Mouse (Mus musculus) left cerebral cortex, postnatal 25 days (tissue): ENCODE data around the gene Ints11. TPM values are rescaled to one million over a fixed set of nuclear protein-coding genes. Genes with fewer than 3 reads are reported as not detected.
A peak's percentile ranks its signal among the peaks of the same experiment; 100 is the strongest.

Experiments used
- DNase-seq, 2 experiments: peaks; one replicate each; pipeline ENCODE4 v3.0.0; 2022; ENCODE audit warnings: low spot score in 2 of 2, mixed read lengths in 1 of 2
- intact Hi-C: fragments of 180-260 bp; cut with DNase I; formaldehyde crosslinking; loops from one replicate; pipeline ENCODE4 v1.15.1; 2025
- total RNA-seq, 2 experiments: library from RNA; stranded (reverse); gene quantifications; 2 replicates each; pipeline ENCODE4 v1.2.3; 2021

Ints11 gene
- total RNA-seq, 2 experiments from 2014 or later: 38.1 to 38.5 TPM

DNA sequence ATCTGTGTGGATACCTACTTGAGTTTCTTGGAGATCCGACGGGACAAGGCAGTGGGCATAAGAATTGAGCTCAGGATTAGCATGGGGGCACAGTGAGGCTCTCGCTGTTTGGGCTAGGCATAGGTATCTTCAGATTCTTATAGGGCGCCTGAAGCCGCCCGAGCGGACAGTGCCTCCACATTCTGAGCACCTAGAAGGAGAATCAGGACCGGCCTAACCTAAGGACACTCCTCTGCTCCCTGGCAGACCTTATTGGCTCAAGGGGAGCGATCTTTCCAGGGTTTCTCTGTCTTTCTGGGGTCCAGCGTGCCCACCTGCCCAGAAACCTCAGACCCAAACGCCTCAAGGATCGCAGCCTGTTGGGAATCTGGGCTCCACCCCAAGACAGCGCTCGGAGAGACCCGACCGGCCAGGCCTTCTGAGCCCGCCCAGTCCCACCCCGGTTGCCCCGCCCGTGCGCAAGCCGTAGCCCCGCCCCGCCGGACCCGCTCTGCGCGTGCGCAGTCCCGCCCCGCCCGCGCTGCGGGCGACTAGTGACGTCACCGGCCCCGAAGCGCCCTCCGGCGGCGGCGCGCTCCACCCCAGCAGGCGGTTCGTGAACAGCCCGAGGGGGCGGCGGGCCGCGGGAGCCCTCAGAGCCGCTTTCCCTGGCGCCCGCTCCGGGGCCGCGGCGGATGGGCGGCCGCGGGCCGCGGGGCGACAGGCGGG lies 22.3 kb upstream of the Ints11 start, which contains the start of gene Dvl1:
Gene Dvl1, plus strand, starts transcription at position 532 of the 708 bp plus-strand sequence.
- peak; percentile 92 to 93 for DNase-seq
- intact Hi-C loops: no loop called here

DNA sequence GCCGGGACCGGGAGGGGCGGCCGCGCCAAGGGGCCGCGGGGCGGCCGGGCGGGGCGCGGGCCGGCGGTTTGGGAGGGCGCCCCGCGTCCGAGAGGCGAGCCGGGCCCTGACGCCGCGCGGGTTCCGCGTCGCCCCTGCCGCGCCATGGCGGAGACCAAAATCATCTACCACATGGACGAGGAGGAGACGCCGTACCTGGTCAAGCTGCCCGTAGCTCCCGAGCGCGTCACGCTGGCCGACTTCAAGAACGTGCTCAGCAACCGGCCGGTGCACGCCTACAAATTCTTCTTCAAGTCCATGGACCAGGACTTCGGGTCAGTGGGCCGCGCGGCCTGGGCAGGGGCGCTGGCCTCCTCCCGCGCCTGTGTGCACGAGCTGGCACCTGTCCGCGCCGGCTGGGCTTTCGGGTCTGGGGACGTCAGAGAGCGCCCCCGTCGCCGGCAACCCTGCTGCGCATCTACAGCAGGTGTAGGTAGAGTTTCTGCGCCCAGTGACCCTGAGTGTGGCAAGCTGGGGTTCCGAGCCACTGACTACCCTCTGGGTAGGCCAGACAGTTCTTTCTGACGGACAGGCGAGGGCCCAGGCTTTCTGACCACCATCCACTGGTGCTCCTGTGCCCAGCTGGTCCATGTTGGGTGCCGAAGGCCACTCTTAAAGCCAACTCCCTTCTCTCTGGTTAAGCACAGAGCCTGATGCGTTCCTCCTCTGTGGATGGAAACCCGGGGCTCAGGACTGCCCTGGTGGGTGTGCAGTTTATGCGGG lies 21.6 kb upstream of the Ints11 start:
- no peak for DNase-seq
- intact Hi-C loops: no loop called here

GRCm38 (mm10) chr4:155848434-155849095 lies 20.8 kb upstream of the Ints11 start:
- intact Hi-C loops: no loop called here
- DNase-seq: no peak

DNA sequence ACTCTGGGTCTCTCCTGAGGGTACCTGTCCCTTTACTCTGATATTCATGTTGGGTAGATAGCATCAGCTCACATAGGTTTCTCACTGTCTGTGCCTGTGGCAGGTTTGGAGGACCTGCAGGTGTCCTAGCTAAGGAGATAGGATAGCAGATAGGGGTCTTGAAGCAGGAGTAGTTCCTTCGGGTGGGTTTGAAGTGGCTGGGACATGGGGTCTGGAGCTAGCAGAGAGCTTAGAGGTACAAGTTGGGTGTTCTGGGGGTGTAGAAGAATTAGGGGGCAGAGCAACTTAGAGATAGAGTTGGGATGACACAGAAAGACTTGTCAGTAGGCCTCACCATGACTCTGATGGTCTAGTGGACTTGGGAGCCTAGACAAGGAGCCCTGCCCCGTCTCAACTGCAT lies 20.0 kb upstream of the Ints11 start:
- DNase-seq: no peak
- intact Hi-C loops: no loop called here

- intact Hi-C loops: no loop called here
- no peak for DNase-seq
Measured at GRCm38 (mm10) chr4:155849792-155850451, 19.4 kb upstream of the Ints11 start.

GRCm38 (mm10) chr4:155851368-155851767 lies 18.0 kb upstream of the Ints11 start:
- DNase-seq: no peak
- intact Hi-C loops: no loop called here

- no peak for DNase-seq
Measured at GRCm38 (mm10) chr4:155851951-155852411, 17.4 kb upstream of the Ints11 start.

GRCm38 (mm10) chr4:155853421-155853820 lies 15.9 kb upstream of the Ints11 start:
- DNase-seq: no peak

More at GRCm38 (mm10) chr4:155851951-155852411, 17.4 kb upstream of the Ints11 start:
- intact Hi-C loops: no loop called here

DNA sequence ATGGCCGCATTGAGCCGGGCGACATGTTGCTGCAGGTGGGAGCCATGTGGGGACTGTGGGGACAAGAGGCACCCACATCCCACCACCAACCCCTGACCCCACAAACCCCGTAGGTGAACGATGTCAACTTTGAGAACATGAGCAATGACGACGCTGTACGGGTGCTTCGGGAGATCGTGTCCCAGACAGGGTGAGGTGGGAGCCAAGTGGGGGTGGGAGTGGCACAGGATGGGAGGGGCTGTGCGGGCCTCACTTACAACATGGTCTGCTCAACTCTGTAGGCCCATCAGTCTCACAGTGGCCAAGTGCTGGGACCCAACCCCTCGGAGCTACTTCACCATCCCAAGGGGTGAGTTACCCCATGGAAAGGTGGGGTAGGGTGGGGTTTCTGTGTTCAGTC lies 14.4 kb upstream of the Ints11 start:
- intact Hi-C loops: no loop called here
- DNase-seq: no peak

More at GRCm38 (mm10) chr4:155853421-155853820, 15.9 kb upstream of the Ints11 start:
- intact Hi-C loops: no loop called here

DNA sequence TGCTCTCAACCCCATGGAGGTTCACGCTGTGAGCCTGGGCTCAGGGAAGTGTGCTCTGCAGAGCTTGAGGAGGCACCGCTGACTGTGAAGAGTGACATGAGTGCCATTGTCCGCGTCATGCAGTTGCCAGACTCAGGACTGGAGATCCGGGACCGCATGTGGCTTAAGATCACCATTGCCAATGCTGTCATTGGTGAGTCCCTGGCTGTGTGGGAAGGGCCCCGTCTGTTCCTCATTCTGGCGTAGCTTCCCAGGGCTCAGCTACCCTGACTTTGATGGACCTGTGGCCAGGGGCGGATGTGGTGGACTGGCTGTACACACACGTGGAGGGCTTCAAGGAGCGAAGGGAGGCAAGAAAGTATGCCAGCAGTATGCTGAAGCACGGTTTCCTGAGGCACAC lies 13.3 kb upstream of the Ints11 start:
- DNase-seq: no peak
- intact Hi-C loops: no loop called here

DNA sequence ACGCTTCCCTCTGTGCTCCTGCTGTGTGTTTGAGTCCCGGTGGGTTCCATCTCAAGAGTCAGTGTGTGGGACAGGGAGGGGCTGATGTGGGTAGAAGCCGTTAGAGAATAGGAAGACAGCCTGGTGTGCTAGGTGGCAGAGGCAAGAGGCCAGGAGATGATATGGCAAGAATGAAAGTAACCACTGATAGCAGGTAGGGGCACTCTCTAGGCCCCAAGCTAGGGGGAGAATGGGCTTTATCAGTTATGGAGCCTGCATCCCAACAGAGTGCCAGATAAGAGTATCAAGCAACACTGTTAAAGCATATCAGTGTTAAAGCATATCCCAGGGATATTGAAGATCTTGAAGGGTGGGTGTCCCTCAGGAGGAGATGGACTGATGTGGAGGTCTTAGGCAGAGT lies 12.5 kb upstream of the Ints11 start:
- intact Hi-C loops: no loop called here
- DNase-seq: no peak

- intact Hi-C loops: no loop called here
Measured at GRCm38 (mm10) chr4:155859318-155859717, 10.0 kb upstream of the Ints11 start.

GRCm38 (mm10) chr4:155861787-155862186 lies 7.6 kb upstream of the Ints11 start:
- DNase-seq: no peak
- intact Hi-C loops: no loop called here

More at GRCm38 (mm10) chr4:155859318-155859717, 10.0 kb upstream of the Ints11 start:
- no peak for DNase-seq

DNA sequence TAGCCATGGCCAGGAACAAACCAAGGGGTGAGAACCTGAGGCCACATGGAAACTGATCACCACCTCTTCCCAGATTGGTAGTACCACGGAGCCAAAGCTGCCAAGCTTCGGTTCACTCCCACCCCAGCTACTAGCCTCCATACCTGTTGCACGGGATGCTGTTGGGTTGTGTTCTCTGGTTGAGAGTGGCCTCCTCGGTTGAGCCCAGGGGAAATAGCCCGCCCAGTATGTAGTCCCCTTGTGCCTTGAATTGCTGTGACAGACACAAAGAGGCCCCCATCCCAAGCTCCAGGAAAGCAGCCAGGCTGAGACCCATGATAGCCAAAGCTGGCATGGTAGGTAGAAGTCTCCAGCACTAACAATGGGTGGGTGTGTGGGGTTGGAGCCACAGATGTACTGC lies 6.3 kb upstream of the Ints11 start, which contains the start of gene Tas1r3:
Gene Tas1r3, minus strand, starts transcription at position 362 of the 400 bp plus-strand sequence.
- intact Hi-C loops: no loop called here
- no peak for DNase-seq

DNA sequence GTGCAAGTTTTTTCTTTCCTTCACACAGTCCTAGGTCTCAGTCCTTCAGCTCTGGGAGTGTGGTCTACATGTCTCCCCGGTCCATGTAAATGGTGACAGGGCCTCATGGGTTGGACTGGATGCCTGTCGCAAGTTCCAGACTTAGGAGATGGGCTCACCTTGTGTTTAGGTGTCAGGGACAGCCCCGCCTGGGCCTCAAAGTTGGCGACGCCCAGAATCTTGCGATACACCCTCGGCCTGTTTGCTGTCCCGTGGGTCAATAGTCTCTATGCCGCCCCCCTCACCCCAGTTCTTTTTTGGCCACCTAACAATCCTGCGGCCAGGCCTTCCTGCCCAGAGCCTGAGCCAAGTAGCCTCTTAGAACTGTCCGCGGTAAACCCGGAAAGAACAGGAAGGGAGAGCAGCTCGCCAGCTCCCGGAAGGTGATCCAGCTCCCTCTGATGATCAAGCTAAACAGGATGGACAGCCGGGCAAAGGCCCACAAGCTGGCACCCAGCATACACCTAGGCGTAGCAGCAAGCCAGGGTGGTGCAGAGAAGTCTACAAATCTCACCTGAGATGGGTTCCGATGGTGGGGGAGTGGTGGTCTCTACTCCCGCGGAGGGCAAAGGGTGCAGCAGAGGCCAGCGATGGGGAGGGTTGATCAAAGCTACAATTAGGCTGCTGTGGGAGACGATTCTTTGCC lies 590 bp upstream of the Ints11 start:
- intact Hi-C loops: no loop called here
- DNase-seq: no peak

GRCm38 (mm10) chr4:155871404-155871803 lies 2.1 kb downstream of the Ints11 start:
- intact Hi-C loops: no loop called here
- no peak for DNase-seq

- DNase-seq: no peak
- intact Hi-C loops: no loop called here
Measured at GRCm38 (mm10) chr4:155883587-155883986, 14.2 kb downstream of the Ints11 start.

DNA sequence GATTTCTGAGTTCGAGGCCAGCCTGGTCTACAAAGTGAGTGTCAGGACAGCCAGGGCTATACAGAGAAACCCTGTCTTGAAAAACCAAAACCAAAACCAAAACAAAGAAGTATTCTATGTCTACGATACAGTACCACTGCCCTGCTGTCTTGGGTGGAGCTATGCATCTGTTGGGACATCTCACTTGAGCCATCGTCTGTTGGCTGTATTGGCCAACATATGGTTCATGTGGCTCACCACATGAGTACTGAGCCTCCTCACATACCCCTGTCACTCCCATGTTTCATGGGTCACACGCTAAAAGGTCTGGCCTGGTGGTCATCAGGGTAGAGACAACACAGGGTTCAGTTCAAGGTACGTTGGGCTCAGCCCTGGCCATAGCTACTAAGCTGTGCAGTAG lies 17.0 kb downstream of the Ints11 start:
- no peak for DNase-seq
- intact Hi-C loops: no loop called here

- no peak for DNase-seq
- intact Hi-C loops: no loop called here
Measured at GRCm38 (mm10) chr4:155887674-155888073, 18.3 kb downstream of the Ints11 start.
